Mouse (Mus musculus) adrenal gland, postnatal 0 days (tissue): Measurements from ENCODE around the gene Lclat1. TPM values are rescaled to one million over a fixed set of nuclear protein-coding genes. Genes with fewer than 3 reads are reported as not detected.

Experiments
- polyA plus RNA-seq: library from polyadenylated mRNA; unstranded; fragments of >200 nt; fragmentation: Nextera tagmentation; extraction: Ambion mirVana; gene quantifications from 2 replicates; pipeline ENCODE4 v1.2.1, GENCODE M21; 2015

Gene Lclat1
- 9.3 and 10.9 TPM in 2 replicates for polyA plus RNA-seq

GRCm38 (mm10) chr17:73107158-73108157, at the start of gene Lclat1:
TSS of gene Lclat1 (plus strand) at chr17:73107985.

Other genes starting within 250 kb of the Lclat1 start
- gene Lbh, start 189.7 kb upstream of the Lclat1 start, polyA plus RNA-seq: 3.6 and 7.5 TPM in 2 replicates